Mouse (Mus musculus) kidney, adult 2 months (tissue): ENCODE measurements at regions not wholly inside any gene's neighbourhood (a gene's known extent, or its start where the extent isn't known, plus 50 kb on each side); places are given as distances from the start of the nearest gene placed in this dataset.

Source experiments
- CTCF ChIP-seq: fragments of 200-500 bp; conservative IDR thresholded peaks from 2 replicates; pipeline ENCODE4 v1.5.1; 2011; ENCODE audit warnings: low read depth, mild to moderate bottlenecking, control low read depth, low read length, moderate library complexity, mixed read lengths; ENCODE audit not compliant: insufficient read depth, insufficient read length
- POLR2A ChIP-seq: fragments of 200-500 bp; IDR thresholded peaks from one replicate; pipeline ENCODE4 v1.6.1; 2011; ENCODE audit warnings: low read depth, low read length, control low read depth

- TF ChIP-seq CTCF (no peak), POLR2A (no peak)
Observed at GRCm38 (mm10) chrX:60798567-60798966, 94.7 kb downstream of the Sox3 start.
